Mouse (Mus musculus) stomach, postnatal 0 days (tissue): ENCODE data around the gene Lrch3. TPM values are rescaled to one million over a fixed set of nuclear protein-coding genes. Genes with fewer than 3 reads are reported as not detected.
A peak's percentile ranks its signal among the peaks of the same experiment; 100 is the strongest.
"Not testable (repeated sequence)": the region's sequence is repeated elsewhere in the genome, so short reads cannot be mapped to it uniquely, and the experiment has no call there.

ENCODE experiments used
- ATAC-seq: fragments of 200-750 bp; cut with Nextera tagmentation; 2 replicates; pipeline ENCODE4 v1.8.0; 2017; ENCODE audit not compliant: low FRiP score, low TSS enrichment
- DNase-seq: peaks from one replicate; pipeline ENCODE4 v3.0.0-alpha.2; 2016; ENCODE audit warnings: low spot score
- H3K27ac ChIP-seq: fragments of 300-500 bp; sonication (generic); replicated peaks from 2 replicates; pipeline ENCODE4 v1.5.1; 2014; ENCODE audit warnings: mild to moderate bottlenecking, control low read depth
- H3K27me3 ChIP-seq: fragments of 300-500 bp; sonication (generic); 2 replicates; pipeline ENCODE4 v1.6.1; 2014; ENCODE audit warnings: low read length; ENCODE audit not compliant: control insufficient read depth, insufficient read depth
- H3K36me3 ChIP-seq: fragments of 300-500 bp; sonication (generic); 2 replicates; pipeline ENCODE4 v1.6.1; 2014; ENCODE audit warnings: low read length, mixed read lengths; ENCODE audit not compliant: control insufficient read depth, insufficient read depth
- H3K4me1 ChIP-seq: fragments of 300-500 bp; sonication (generic); replicated peaks from 2 replicates; pipeline ENCODE4 v1.6.1; 2014; ENCODE audit warnings: antibody characterized with exemption; ENCODE audit not compliant: control insufficient read depth, insufficient read depth
- H3K4me2 ChIP-seq: fragments of 300-500 bp; sonication (generic); replicated peaks from 2 replicates; pipeline ENCODE4 v1.6.1; 2014; ENCODE audit warnings: low read depth, mild to moderate bottlenecking, control low read depth, moderate library complexity
- H3K4me3 ChIP-seq: fragments of 300-500 bp; sonication (generic); 2 replicates; pipeline ENCODE4 v1.5.1; 2014; ENCODE audit warnings: low read depth, low read length, control low read depth
- H3K9ac ChIP-seq: fragments of 300-500 bp; sonication (generic); 2 replicates; pipeline ENCODE4 v1.6.1; 2014; ENCODE audit warnings: mild to moderate bottlenecking, low read length, control low read depth, mixed read lengths
- H3K9me3 ChIP-seq: fragments of 300-500 bp; sonication (generic); 2 replicates; pipeline ENCODE4 v1.6.1; 2016; ENCODE audit warnings: low read length; ENCODE audit not compliant: control insufficient read depth
- CTCF ChIP-seq: IDR thresholded peaks from 2 replicates; pipeline ENCODE4 v1.5.1; 2016; ENCODE audit warnings: antibody characterized with exemption, low read depth, mild to moderate bottlenecking, moderate library complexity
- EP300 ChIP-seq: optimal IDR thresholded peaks from 2 replicates; pipeline ENCODE3; 2016; ENCODE audit warnings: antibody characterized with exemption
- WGBS: fragments of 180-500 bp; shearing (Covaris S2); extraction: QIAGEN DNeasy Blood & Tissue Kit; methylation state at CpG from one replicate; pipeline ENCODE4 v1.1.7; 2014; 5-methylcytosine and 5-hydroxymethylcytosine counted together
- polyA plus RNA-seq: library from polyadenylated mRNA; unstranded; fragments of >200 nt; fragmentation: Nextera tagmentation; extraction: Ambion mirVana; gene quantifications from 2 replicates; pipeline ENCODE4 v1.2.1, GENCODE M21; 2015

Gene Lrch3
- polyA plus RNA-seq, 1 experiment from 2014 or later, result 8.1 TPM

- Histone ChIP-seq H3K9me3 (no peaks in the 10 kb centered on the region), H3K36me3 (no peaks in the 10 kb centered on the region)
Observed at GRCm38 (mm10) chr16:32873366-32873765, 40.5 kb upstream of the Lrch3 start.

GRCm38 (mm10) chr16:32875281-32875680 is 38.6 kb upstream of the Lrch3 start:
- not testable (repeated sequence) for ATAC-seq, H3K9me3 ChIP-seq, H3K4me3 ChIP-seq, H3K4me2 ChIP-seq, H3K4me1 ChIP-seq, DNase-seq, H3K27ac ChIP-seq, H3K9ac ChIP-seq, H3K27me3 ChIP-seq, H3K36me3 ChIP-seq
- 71% methylated on average over 1 of the region's 1 CpGs for WGBS
- TF ChIP-seq CTCF, result 0 out of 2 replicates have a peak, but pooled peaks have one; percentile 13

More at GRCm38 (mm10) chr16:32873366-32873765, 40.5 kb upstream of the Lrch3 start:
- Histone ChIP-seq H3K27me3 (no peaks in the 10 kb centered on the region), H3K27ac (no peak overlapping the region), H3K9ac (no peak overlapping the region), H3K4me3 (no peak overlapping the region), H3K4me2 (no peak overlapping the region), H3K4me1 (no peaks in the 10 kb centered on the region)
- TF ChIP-seq EP300 (no peak), CTCF (no peak)
- no peak for DNase-seq
- no peak for ATAC-seq
- WGBS, result 46% methylated on average over 3 of the region's 3 CpGs

GRCm38 (mm10) chr16:32875847-32876246 is 38.1 kb upstream of the Lrch3 start:
- Histone ChIP-seq H3K4me1 (no peaks in the 10 kb centered on the region; the same call in 1 of the 2 replicates), H3K36me3 (no peaks in the 10 kb centered on the region), H3K27me3 (no peaks in the 10 kb centered on the region), H3K9me3 (no peaks in the 10 kb centered on the region), H3K9ac (no peak overlapping the region), H3K27ac (no peak overlapping the region), H3K4me2 (no peak overlapping the region), H3K4me3 (no peak overlapping the region)
- 88% methylated on average over 3 of the region's 3 CpGs for WGBS
- TF ChIP-seq CTCF (no peak), EP300 (no peak)
- no peak for ATAC-seq
- DNase-seq, result no peak

GRCm38 (mm10) chr16:32876831-32877230 is 37.1 kb upstream of the Lrch3 start:
- TF ChIP-seq EP300 (no peak), CTCF (no peak)
- ATAC-seq, result no peak
- Histone ChIP-seq H3K4me2 (peak overlapping the region; percentile 69), H3K27me3 (no peaks in the 10 kb centered on the region), H3K4me1 (no peaks in the 10 kb centered on the region; the same call in 1 of the 2 replicates), H3K9ac (peak overlapping the region; percentile 90), H3K9me3 (no peaks in the 10 kb centered on the region), H3K36me3 (no peaks in the 10 kb centered on the region), H3K4me3 (peak overlapping the region; percentile 77), H3K27ac (no peak overlapping the region)
- DNase-seq, result no peak
- 15% methylated on average over 9 of the region's 9 CpGs for WGBS

- H3K27me3 ChIP-seq, result no peaks in the 10 kb centered on the region
- no peaks in the 10 kb centered on the region for H3K36me3 ChIP-seq
- H3K9me3 ChIP-seq, result no peaks in the 10 kb centered on the region
- ATAC-seq (peak; percentile 98), DNase-seq (peak; percentile 96)
- H3K4me1 ChIP-seq, result no peaks in the 10 kb centered on the region; the same call in 1 of the 2 replicates
- peak within 1 kb of the TSS; percentile 77 for H3K4me3 ChIP-seq
- H3K27ac ChIP-seq, result peak within 1 kb of the TSS; percentile 90
- under 1% methylated on average over 64 of the region's 83 CpGs for WGBS
- H3K4me2 ChIP-seq, result peak within 1 kb of the TSS; percentile 89
- peak; percentile 70 for TF ChIP-seq CTCF
- peak; percentile 57 for TF ChIP-seq EP300
- peak within 1 kb of the TSS; percentile 90 for H3K9ac ChIP-seq
Observed at GRCm38 (mm10) chr16:32877343-32878156, 36.4 kb upstream of the Lrch3 start, which contains the start of the genes Fyttd1 and Rubcn. Gene Fyttd1, plus strand, starts transcription at chr16:32877500. Gene Rubcn, minus strand, starts transcription at chr16:32877766.

- 1% methylated on average over 28 of the region's 34 CpGs for WGBS
- DNase-seq, result peak; percentile 37
- peak overlapping the region; percentile 90 for H3K9ac ChIP-seq
- no peaks in the 10 kb centered on the region; the same call in 1 of the 2 replicates for H3K4me1 ChIP-seq
- peak; percentile 36 for ATAC-seq
- H3K4me3 ChIP-seq, result peak overlapping the region; percentile 77
- no peaks in the 10 kb centered on the region for H3K36me3 ChIP-seq
- peak overlapping the region; percentile 89 for H3K4me2 ChIP-seq
- H3K9me3 ChIP-seq, result no peaks in the 10 kb centered on the region
- H3K27me3 ChIP-seq, result no peaks in the 10 kb centered on the region
- no peak for TF ChIP-seq EP300
- TF ChIP-seq CTCF, result no peak
- H3K27ac ChIP-seq, result peak overlapping the region; percentile 90
Observed at GRCm38 (mm10) chr16:32878157-32878598, 35.7 kb upstream of the Lrch3 start.
